23 mouse cellular contexts compared by ENCODE assay signal in the genomic region with DNA sequence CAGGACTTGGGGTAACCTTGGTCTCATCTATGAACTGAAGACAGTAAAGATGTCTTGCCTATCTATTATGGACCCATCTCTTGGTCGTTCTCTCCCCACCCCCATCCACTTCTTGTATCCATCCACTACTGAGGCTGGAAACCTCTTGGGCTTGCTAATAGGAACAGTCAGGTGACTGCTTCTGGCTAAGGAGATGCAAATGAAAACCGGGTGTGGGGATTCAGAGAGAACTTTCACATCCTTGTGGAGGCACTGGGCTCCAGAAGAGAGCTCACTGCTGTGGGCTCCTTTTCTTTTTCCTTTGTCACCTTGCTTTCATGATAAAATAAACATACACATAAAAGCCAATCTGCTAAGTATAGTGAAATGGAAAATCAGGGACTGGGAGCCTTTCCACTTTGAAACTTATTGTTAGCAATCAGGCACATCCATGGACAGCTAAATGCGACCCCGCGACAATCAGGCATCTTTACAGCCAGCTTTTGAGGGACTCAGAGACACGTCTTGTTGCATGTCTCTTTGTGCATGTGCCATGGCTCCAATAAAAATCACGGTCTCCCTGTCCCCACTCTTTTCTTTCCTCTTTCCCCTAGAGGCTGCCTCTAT.
DNase-seq lines count a peak whose midpoint lies in the region; ATAC-seq and TF ChIP-seq lines count a peak whose summit lies in the region.
"Had no signal": no experiment of that assay in that cellular context is flagged by ENCODE, and none has a peak within 500 bp of the region (broad histone marks: within the 10 kb centered on the region; RNA-seq: fewer than 3 reads in every experiment).

No protein-coding gene starts in this region.

- TF ChIP-seq POLR2A in thymus, adult 2 months (IDR thresholded peaks at IDR 0.05; ENCODE audit: control insufficient read depth, extremely low read depth, insufficient read depth, low read length, poor library complexity), result no peak

- no peak overlapping the region for H3K4me2 ChIP-seq in lung, postnatal 0 days (replicated peaks; ENCODE audit: low read depth, low read length)
- H3K4me2 ChIP-seq: embryonic facial prominence, embryonic 13.5 days; forebrain, embryonic 12.5 days; heart, embryonic 12.5 days; hindbrain, embryonic 14.5 days had no signal

- no peaks in the 10 kb centered on the region for H3K4me1 ChIP-seq in lung, postnatal 0 days (ENCODE audit: insufficient read depth, low read depth, low read length)
- no peaks in the 10 kb centered on the region for H3K4me1 ChIP-seq in thymus, adult 2 months (replicated peaks; ENCODE audit: control insufficient read depth, insufficient read depth, low read length)
- H3K4me1 ChIP-seq: heart, embryonic 12.5 days; hindbrain, embryonic 10.5 days had no signal

- ATAC-seq in lung, postnatal 0 days, result no peak
- ATAC-seq: CD4-positive, CD25-positive, alpha-beta regulatory T cell, adult 4 months; forebrain, postnatal 0 days; intestine, embryonic 16.5 days had no signal

- DNase-seq in embryo, embryonic 10.5 days (ENCODE audit: low spot score), result peak; percentile 15
- no peak for DNase-seq in embryo, embryonic 9.5 days (ENCODE audit: extremely low spot score)
- DNase-seq in lung, postnatal 0 days (ENCODE audit: low spot score), result no peak
- DNase-seq in lung, postnatal 36 days, result no peak
- DNase-seq in WW6 (ENCODE audit: low read depth, low spot score), result peak; percentile 39
- no peak for DNase-seq in thymus, postnatal 0 days (ENCODE audit: low spot score)
- DNase-seq in thymus, adult 2 months, result no peak
- DNase-seq: B cell, adult 2 months; cerebellum, adult 11 months; cerebellum, adult 8-10 months; cerebellum, postnatal 14 days; forebrain, postnatal 0 days; gastrocnemius, adult 2 months; gastrocnemius, postnatal 25 days; kidney, adult 8-10 months had no signal

- H3K27me3 ChIP-seq in lung, postnatal 0 days (replicated peaks; ENCODE audit: insufficient read depth, low read length), result no peaks in the 10 kb centered on the region
- no peaks in the 10 kb centered on the region for H3K27me3 ChIP-seq in thymus, adult 2 months (ENCODE audit: control insufficient read depth, insufficient read depth, low read length)
- H3K27me3 ChIP-seq: embryonic facial prominence, embryonic 13.5 days; forebrain, embryonic 12.5 days; heart, embryonic 12.5 days had no signal

- no peak for TF ChIP-seq CTCF in lung, postnatal 0 days (IDR thresholded peaks at IDR 0.05)
- no peak for TF ChIP-seq CTCF in thymus, adult 2 months (IDR thresholded peaks at IDR 0.05; ENCODE audit: borderline replicate concordance, control insufficient read depth, extremely low read depth, insufficient read depth, low read length, poor library complexity)

- no peak overlapping the region for H3K9ac ChIP-seq in lung, postnatal 0 days (replicated peaks; ENCODE audit: low read depth)
- H3K9ac ChIP-seq: embryonic facial prominence, embryonic 13.5 days; forebrain, embryonic 12.5 days; forebrain, postnatal 0 days; heart, embryonic 12.5 days; hindbrain, embryonic 14.5 days had no signal

- no peaks in the 10 kb centered on the region for H3K36me3 ChIP-seq in lung, postnatal 0 days (ENCODE audit: insufficient read depth, low read length)
- no peaks in the 10 kb centered on the region for H3K36me3 ChIP-seq in thymus, adult 2 months (ENCODE audit: control insufficient read depth, insufficient read depth, low read length)
- H3K36me3 ChIP-seq: embryonic facial prominence, embryonic 13.5 days; forebrain, embryonic 12.5 days; G1E; heart, embryonic 12.5 days; hindbrain, embryonic 10.5 days had no signal

- 0 out of 2 replicates have a peak, but pooled peaks have one; percentile 1 for TF ChIP-seq EP300 in lung, postnatal 0 days (IDR thresholded peaks at IDR 0.05)

- no peaks in the 10 kb centered on the region for H3K9me3 ChIP-seq in lung, postnatal 0 days (ENCODE audit: low read length)
- H3K9me3 ChIP-seq: embryonic facial prominence, embryonic 13.5 days; forebrain, embryonic 12.5 days; G1E; heart, embryonic 12.5 days; hindbrain, embryonic 10.5 days had no signal

- no peak overlapping the region for H3K4me3 ChIP-seq in lung, postnatal 0 days (ENCODE audit: low read depth, low read length)
- H3K4me3 ChIP-seq in thymus, adult 2 months (ENCODE audit: control insufficient read depth, insufficient read depth, low read length), result no peak overlapping the region
- H3K4me3 ChIP-seq: embryonic facial prominence, embryonic 13.5 days; forebrain, embryonic 12.5 days; gastrocnemius, adult 2 months; heart, embryonic 12.5 days; hindbrain, embryonic 10.5 days had no signal

- 74% methylated on average over 7 of the region's 7 CpGs for WGBS in lung, postnatal 0 days
- WGBS in thymus, adult 2 months, result 85% methylated on average over 7 of the region's 7 CpGs

- H3K27ac ChIP-seq in lung, postnatal 0 days (ENCODE audit: low read length), result no peak overlapping the region
- H3K27ac ChIP-seq in thymus, adult 2 months (ENCODE audit: control insufficient read depth, insufficient read depth, low read length), result no peak overlapping the region
- H3K27ac ChIP-seq: embryonic facial prominence, embryonic 13.5 days; forebrain, embryonic 12.5 days; gastrocnemius, adult 2 months; hindbrain, embryonic 10.5 days; hindbrain, embryonic 14.5 days had no signal

Comparison
In these comparisons a context has a peak if more than half of its experiments do, and no peak if none do; other contexts are left out.
1. DNase-seq: peak in embryo, embryonic 10.5 days (single experiment) and WW6 (single experiment); none in embryo, embryonic 9.5 days (single experiment), lung, postnatal 0 days (single experiment), lung, postnatal 36 days (single experiment), thymus, postnatal 0 days (single experiment) and thymus, adult 2 months (single experiment).